Mouse (Mus musculus) E14TG2a.4 (cell line): Measurements from ENCODE around the gene Zfp536.

Experiments
- CTCF ChIP-seq: conservative IDR thresholded peaks from 2 replicates; pipeline ENCODE4 v1.5.1; 2014; ENCODE audit warnings: low read length
- NANOG ChIP-seq: IDR thresholded peaks from 2 replicates; pipeline ENCODE4 v1.6.1; 2014; ENCODE audit warnings: borderline replicate concordance, low read length, mixed read lengths
- POU5F1 ChIP-seq: IDR thresholded peaks from 2 replicates; pipeline ENCODE4 v1.6.1; 2014; ENCODE audit warnings: low read length, borderline replicate concordance

DNA sequence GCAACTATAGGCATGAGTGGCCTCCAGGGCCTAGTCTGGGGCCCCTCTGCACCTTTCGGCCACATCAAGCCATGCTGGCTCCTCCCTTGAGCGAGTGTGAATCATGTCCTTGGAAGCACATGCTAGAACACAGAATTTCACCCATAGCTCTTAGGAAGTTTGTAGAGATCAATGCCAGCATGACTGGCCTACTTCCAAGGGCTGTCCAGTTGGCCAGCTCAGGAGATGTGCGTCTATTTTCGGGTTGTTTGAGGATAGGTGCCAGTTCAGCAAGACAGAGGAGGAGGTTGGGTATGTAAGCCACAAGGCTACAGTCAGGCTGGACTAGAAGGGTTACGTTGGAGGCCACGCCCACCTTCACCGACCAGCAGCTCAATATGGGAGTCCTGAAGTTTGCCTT lies 201.4 kb downstream of the Zfp536 start:
- TF ChIP-seq POU5F1 (no peak), CTCF (no peak), NANOG (no peak)
